Mouse (Mus musculus): ENCODE measurements around the gene Ddc.

GRCm38 (mm10) chr11:11885921-11886320 is 12.0 kb downstream of the Ddc start:
- TF ChIP-seq CTCF (IDR thresholded peaks at IDR 0.05; ENCODE audit: insufficient read depth, low read length) (no peak), POLR2A (IDR thresholded peaks at IDR 0.05; ENCODE audit: borderline replicate concordance, extremely low read depth, low read depth, low read length) (no peak)

All from lung, adult 2 months (tissue).